Mouse (Mus musculus) heart, postnatal 0 days (tissue): ENCODE measurements at regions not wholly inside any gene's neighbourhood (a gene's known extent, or its start where the extent isn't known, plus 50 kb on each side); places are given as distances from the start of the nearest gene placed in this dataset.

Source experiments
- ATAC-seq: fragments of 200-750 bp; cut with Nextera tagmentation; 2 replicates; pipeline ENCODE4 v1.8.0; 2017; ENCODE audit warnings: low read depth, moderate number of reproducible peaks, moderate library complexity; ENCODE audit not compliant: insufficient read depth
- DNase-seq: peaks from one replicate; pipeline ENCODE4 v3.0.0-alpha.2; 2016; ENCODE audit warnings: low spot score
- H3K27ac ChIP-seq: fragments of 300-500 bp; sonication (generic); 2 replicates; pipeline ENCODE4 v1.5.1; 2014; ENCODE audit warnings: low read depth, mild to moderate bottlenecking
- H3K27me3 ChIP-seq: fragments of 300-500 bp; sonication (generic); 2 replicates; pipeline ENCODE4 v1.6.1; 2014; ENCODE audit warnings: low read length, mixed read lengths; ENCODE audit not compliant: control insufficient read depth, insufficient read depth
- H3K36me3 ChIP-seq: fragments of 300-500 bp; sonication (generic); replicated peaks from 2 replicates; pipeline ENCODE4 v1.6.1; 2014; ENCODE audit warnings: low read length, mixed read lengths; ENCODE audit not compliant: control insufficient read depth, insufficient read depth
- H3K4me1 ChIP-seq: fragments of 300-500 bp; sonication (generic); 2 replicates; pipeline ENCODE4 v1.6.1; 2014; ENCODE audit warnings: antibody characterized with exemption; ENCODE audit not compliant: control insufficient read depth, insufficient read depth
- H3K4me2 ChIP-seq: fragments of 300-500 bp; sonication (generic); 2 replicates; pipeline ENCODE4 v1.6.1; 2014; ENCODE audit warnings: low read depth, mild to moderate bottlenecking, low read length, moderate library complexity
- H3K4me3 ChIP-seq: fragments of 300-500 bp; sonication (generic); 2 replicates; pipeline ENCODE4 v1.5.1; 2014; ENCODE audit warnings: low read depth, low read length
- H3K9ac ChIP-seq: fragments of 300-500 bp; sonication (generic); replicated peaks from 2 replicates; pipeline ENCODE4 v1.6.1; 2014; ENCODE audit warnings: low read depth, low read length, mixed read lengths
- H3K9me3 ChIP-seq: fragments of 300-500 bp; sonication (generic); replicated peaks from 2 replicates; pipeline ENCODE4 v1.6.1; 2016; ENCODE audit warnings: low read length; ENCODE audit not compliant: control insufficient read depth
- CTCF ChIP-seq: IDR thresholded peaks from 2 replicates; pipeline ENCODE4 v1.5.1; 2016; ENCODE audit warnings: antibody characterized with exemption, control low read depth, low read depth
- EP300 ChIP-seq: IDR thresholded peaks from 2 replicates; pipeline ENCODE4 v1.6.1; 2016; ENCODE audit warnings: antibody characterized with exemption, low read depth
- WGBS: fragments of 180-500 bp; shearing (Covaris S2); extraction: QIAGEN DNeasy Blood & Tissue Kit; methylation state at CpG from one replicate; pipeline ENCODE4 v1.1.7; 2014; 5-methylcytosine and 5-hydroxymethylcytosine counted together

- TF ChIP-seq EP300: no peak
- TF ChIP-seq CTCF: no peak
- H3K36me3 ChIP-seq: no peaks in the 10 kb centered on the region
- DNase-seq (peak; percentile 25), ATAC-seq (peak; percentile 24; the same call in 1 of the 2 replicates)
- H3K4me3 ChIP-seq: no peak overlapping the region
- H3K27ac ChIP-seq: no peak overlapping the region
- 67% methylated on average over 3 of the region's 3 CpGs for WGBS
- H3K27me3 ChIP-seq: no peaks in the 10 kb centered on the region
- H3K4me2 ChIP-seq: no peak overlapping the region
- no peak overlapping the region for H3K9ac ChIP-seq
- H3K4me1 ChIP-seq: no peaks in the 10 kb centered on the region
- no peaks in the 10 kb centered on the region for H3K9me3 ChIP-seq
Measured at GRCm38 (mm10) chr7:136710653-136711052, 183.8 kb upstream of the Mgmt start.

- Histone ChIP-seq H3K27me3 (no peaks in the 10 kb centered on the region), H3K4me1 (no peaks in the 10 kb centered on the region), H3K4me3 (no peak overlapping the region), H3K9me3 (no peaks in the 10 kb centered on the region), H3K27ac (no peak overlapping the region), H3K9ac (no peak overlapping the region), H3K4me2 (no peak overlapping the region), H3K36me3 (no peaks in the 10 kb centered on the region)
- TF ChIP-seq EP300 (no peak), CTCF (no peak)
- DNase-seq (peak; percentile 28), ATAC-seq (peak; percentile 33; the same call in 1 of the 2 replicates)
- 69% methylated on average over 16 of the region's 16 CpGs for WGBS
Measured at GRCm38 (mm10) chr7:136712962-136713640, 181.3 kb upstream of the Mgmt start.

- H3K27me3 ChIP-seq: peaks cover 3% of the 10 kb centered on the region; the same call in 1 of the 2 replicates
- H3K27ac ChIP-seq: no peak overlapping the region
- ATAC-seq: no peak
- no peak overlapping the region for H3K4me3 ChIP-seq
- no peak overlapping the region for H3K9ac ChIP-seq
- no peaks in the 10 kb centered on the region for H3K9me3 ChIP-seq
- no peak for DNase-seq
- no peaks in the 10 kb centered on the region for H3K4me1 ChIP-seq
- no peaks in the 10 kb centered on the region for H3K36me3 ChIP-seq
- TF ChIP-seq CTCF (no peak), EP300 (no peak)
- WGBS: 73% methylated on average over 1 of the region's 1 CpGs
- no peak overlapping the region for H3K4me2 ChIP-seq
Measured at GRCm38 (mm10) chr7:136727628-136728402, 166.6 kb upstream of the Mgmt start.

GRCm38 (mm10) chr7:136742171-136742570 is 152.2 kb upstream of the Mgmt start:
- Histone ChIP-seq H3K4me2 (no peak overlapping the region), H3K4me1 (no peaks in the 10 kb centered on the region), H3K9ac (no peak overlapping the region), H3K36me3 (no peaks in the 10 kb centered on the region), H3K4me3 (no peak overlapping the region), H3K27ac (no peak overlapping the region), H3K9me3 (no peaks in the 10 kb centered on the region), H3K27me3 (no peaks in the 10 kb centered on the region)
- WGBS: 71% methylated on average over 2 of the region's 2 CpGs
- ATAC-seq (no peak), DNase-seq (no peak)
- TF ChIP-seq EP300 (no peak), CTCF (no peak)

GRCm38 (mm10) chr7:136745412-136745811 is 149.0 kb upstream of the Mgmt start:
- WGBS: 82% methylated on average over 8 of the region's 8 CpGs
- Histone ChIP-seq H3K36me3 (no peaks in the 10 kb centered on the region), H3K27ac (no peak overlapping the region), H3K27me3 (no peaks in the 10 kb centered on the region), H3K4me1 (no peaks in the 10 kb centered on the region), H3K9ac (no peak overlapping the region), H3K4me2 (no peak overlapping the region), H3K4me3 (no peak overlapping the region), H3K9me3 (no peaks in the 10 kb centered on the region)
- no peak for TF ChIP-seq EP300
- TF ChIP-seq CTCF: no peak
- ATAC-seq (no peak), DNase-seq (no peak)
